Mouse (Mus musculus) bone marrow macrophage, adult 2 months (primary cell): ENCODE results near the gene Dcbld2.

Experiments used
- CTCF ChIP-seq: IDR thresholded peaks from 2 replicates; pipeline ENCODE4 v1.5.1; 2012; ENCODE audit warnings: low read depth, mild to moderate bottlenecking, low read length, moderate library complexity
- POLR2A ChIP-seq: IDR thresholded peaks from 2 replicates; pipeline ENCODE4 v1.6.1; 2012; ENCODE audit warnings: mild to moderate bottlenecking, low read depth, low read length, borderline replicate concordance

DNA sequence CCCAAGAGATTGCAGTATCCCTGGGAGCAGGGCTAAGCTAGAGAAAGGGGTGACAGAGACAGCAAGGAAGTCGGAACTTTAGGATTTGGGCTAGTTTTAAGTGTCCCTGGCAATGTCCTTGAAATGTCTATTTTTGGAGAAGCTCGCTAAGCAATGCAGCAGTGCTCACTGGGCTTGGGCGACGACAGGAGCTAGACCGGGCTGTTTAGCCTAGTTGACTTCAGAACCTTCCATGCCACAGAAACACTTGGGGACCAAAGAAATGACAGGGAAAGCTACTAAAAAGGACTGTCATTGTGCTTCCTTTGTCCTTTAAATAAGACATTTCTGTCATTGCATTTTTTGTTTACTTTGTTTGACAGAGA is 73.6 kb downstream of the Dcbld2 start:
- no peak for TF ChIP-seq POLR2A
- no peak for TF ChIP-seq CTCF
